Mouse (Mus musculus): ENCODE measurements around the gene Arl9. TPM values are rescaled to one million over a fixed set of nuclear protein-coding genes. Genes with fewer than 3 reads are reported as not detected.
"Not testable (repeated sequence)": the region's sequence is repeated elsewhere in the genome, so short reads cannot be mapped to it uniquely, and the experiment has no call there.

The Arl9 gene
- total RNA-seq, 1 experiment, result not detected

GRCm38 (mm10) chr5:76959587-76959986 is 44.3 kb upstream of the Arl9 start:
- in situ Hi-C loops (cut with MboI; ENCODE audit: low sequenced_read_pairs in 2 of 2, unreplicated experiment in 2 of 2), result no loop called here
- H3K4me1 ChIP-seq (ENCODE audit: control insufficient read depth in 2 of 2, insufficient read depth in 2 of 2, low read length in 2 of 2, poor library complexity in 1 of 2), result peaks cover 2 to 5% of the 10 kb centered on the region in 2 experiments; a peak in 2 of 4 replicates
- H3K36me3 ChIP-seq (ENCODE audit: control insufficient read depth, insufficient read depth, low read length, poor library complexity, severe bottlenecking), result peaks cover 66% of the 10 kb centered on the region
- no peak overlapping the region for H3K27ac ChIP-seq (ENCODE audit: insufficient read depth, low read depth, low read length, poor library complexity, severe bottlenecking)
- DNase-seq (ENCODE audit: low read depth, low spot score), result no peak
- no peak overlapping the region for H3K9ac ChIP-seq (ENCODE audit: insufficient read depth, low read depth, low read length, poor library complexity, severe bottlenecking)
- no peaks in the 10 kb centered on the region for H3K9me3 ChIP-seq (ENCODE audit: control insufficient read depth, insufficient read depth, low read depth, low read length)
- no peak overlapping the region for H3K4me3 ChIP-seq (ENCODE audit: insufficient read depth in 1 of 2, low read depth in 1 of 2, low read length in 2 of 2, poor library complexity in 1 of 2, severe bottlenecking in 1 of 2)
- no peak for TF ChIP-seq MAFK (IDR thresholded peaks at IDR 0.05; ENCODE audit: insufficient read depth, low read depth, low read length)
- TF ChIP-seq CHD2 (IDR thresholded peaks at IDR 0.05; ENCODE audit: low read depth, low read length), result no peak
- no peak for TF ChIP-seq ZC3H11A (IDR thresholded peaks at IDR 0.05; ENCODE audit: borderline replicate concordance, low read depth, low read length)
- no peak for TF ChIP-seq HCFC1 (IDR thresholded peaks at IDR 0.05; ENCODE audit: borderline replicate concordance, insufficient read depth, low read length)

- in situ Hi-C loops (cut with MboI; ENCODE audit: low sequenced_read_pairs in 2 of 2, unreplicated experiment in 2 of 2), result no loop called here
These were observed 41.3 kb upstream of the Arl9 start for GRCm38 (mm10) chr5:76962545-76962944.

GRCm38 (mm10) chr5:76964651-76965050 is 39.2 kb upstream of the Arl9 start:
- Histone ChIP-seq H3K4me3 (ENCODE audit: insufficient read depth in 1 of 2, low read depth in 1 of 2, low read length in 2 of 2, poor library complexity in 1 of 2, severe bottlenecking in 1 of 2) (no peak overlapping the region), H3K27ac (ENCODE audit: insufficient read depth, low read depth, low read length, poor library complexity, severe bottlenecking) (no peak overlapping the region), H3K4me1 (ENCODE audit: control insufficient read depth in 2 of 2, insufficient read depth in 2 of 2, low read length in 2 of 2, poor library complexity in 1 of 2) (no peaks in the 10 kb centered on the region), H3K36me3 (ENCODE audit: control insufficient read depth, insufficient read depth, low read length, poor library complexity, severe bottlenecking) (peaks cover 62% of the 10 kb centered on the region), H3K9me3 (ENCODE audit: control insufficient read depth, insufficient read depth, low read depth, low read length) (no peaks in the 10 kb centered on the region), H3K9ac (ENCODE audit: insufficient read depth, low read depth, low read length, poor library complexity, severe bottlenecking) (no peak overlapping the region)
- in situ Hi-C loops (cut with MboI; ENCODE audit: low sequenced_read_pairs in 2 of 2, unreplicated experiment in 2 of 2), result no loop called here
- TF ChIP-seq ZC3H11A (IDR thresholded peaks at IDR 0.05; ENCODE audit: borderline replicate concordance, low read depth, low read length) (no peak), MAFK (IDR thresholded peaks at IDR 0.05; ENCODE audit: insufficient read depth, low read depth, low read length) (no peak), ZNF384 (IDR thresholded peaks at IDR 0.05; ENCODE audit: low read depth, low read length) (no peak)
- DNase-seq (ENCODE audit: low read depth, low spot score), result no peak

More at GRCm38 (mm10) chr5:76962545-76962944, 41.3 kb upstream of the Arl9 start:
- DNase-seq (ENCODE audit: low read depth, low spot score), result no peak
- H3K4me3 ChIP-seq (ENCODE audit: insufficient read depth in 1 of 2, low read depth in 1 of 2, low read length in 2 of 2, poor library complexity in 1 of 2, severe bottlenecking in 1 of 2), result no peak overlapping the region
- H3K27ac ChIP-seq (ENCODE audit: insufficient read depth, low read depth, low read length, poor library complexity, severe bottlenecking), result no peak overlapping the region
- 0 out of 4 replicates have a peak, but pooled peaks cover 0 to 2% of the 10 kb centered on the region in 2 experiments for H3K4me1 ChIP-seq (ENCODE audit: control insufficient read depth in 2 of 2, insufficient read depth in 2 of 2, low read length in 2 of 2, poor library complexity in 1 of 2)
- TF ChIP-seq CHD2 (IDR thresholded peaks at IDR 0.05; ENCODE audit: low read depth, low read length) (no peak), ZNF384 (IDR thresholded peaks at IDR 0.05; ENCODE audit: low read depth, low read length) (no peak), HCFC1 (IDR thresholded peaks at IDR 0.05; ENCODE audit: borderline replicate concordance, insufficient read depth, low read length) (no peak), MAFK (IDR thresholded peaks at IDR 0.05; ENCODE audit: insufficient read depth, low read depth, low read length) (no peak), ZC3H11A (IDR thresholded peaks at IDR 0.05; ENCODE audit: borderline replicate concordance, low read depth, low read length) (no peak)
- H3K9me3 ChIP-seq (ENCODE audit: control insufficient read depth, insufficient read depth, low read depth, low read length), result no peaks in the 10 kb centered on the region
- peaks cover 64% of the 10 kb centered on the region for H3K36me3 ChIP-seq (ENCODE audit: control insufficient read depth, insufficient read depth, low read length, poor library complexity, severe bottlenecking)
- H3K9ac ChIP-seq (ENCODE audit: insufficient read depth, low read depth, low read length, poor library complexity, severe bottlenecking), result no peak overlapping the region

- H3K9ac ChIP-seq (ENCODE audit: insufficient read depth, low read depth, low read length, poor library complexity, severe bottlenecking), result no peak overlapping the region
- H3K27ac ChIP-seq (ENCODE audit: insufficient read depth, low read depth, low read length, poor library complexity, severe bottlenecking), result no peak overlapping the region
- H3K4me3 ChIP-seq (ENCODE audit: insufficient read depth in 1 of 2, low read depth in 1 of 2, low read length in 2 of 2, poor library complexity in 1 of 2, severe bottlenecking in 1 of 2), result no peak overlapping the region
- peaks cover 31% of the 10 kb centered on the region for H3K36me3 ChIP-seq (ENCODE audit: control insufficient read depth, insufficient read depth, low read length, poor library complexity, severe bottlenecking)
- TF ChIP-seq CHD2 (IDR thresholded peaks at IDR 0.05; ENCODE audit: low read depth, low read length) (no peak), HCFC1 (IDR thresholded peaks at IDR 0.05; ENCODE audit: borderline replicate concordance, insufficient read depth, low read length) (no peak), ZC3H11A (IDR thresholded peaks at IDR 0.05; ENCODE audit: borderline replicate concordance, low read depth, low read length) (no peak), MAFK (IDR thresholded peaks at IDR 0.05; ENCODE audit: insufficient read depth, low read depth, low read length) (no peak)
- in situ Hi-C loops (cut with MboI; ENCODE audit: low sequenced_read_pairs in 2 of 2, unreplicated experiment in 2 of 2), result no loop called here
- H3K4me1 ChIP-seq (ENCODE audit: control insufficient read depth in 2 of 2, insufficient read depth in 2 of 2, low read length in 2 of 2, poor library complexity in 1 of 2), result 0 out of 4 replicates have a peak, but pooled peaks cover 0 to 2% of the 10 kb centered on the region in 2 experiments
- H3K9me3 ChIP-seq (ENCODE audit: control insufficient read depth, insufficient read depth, low read depth, low read length), result no peaks in the 10 kb centered on the region
- no peak for DNase-seq (ENCODE audit: low read depth, low spot score)
These were observed 34.6 kb upstream of the Arl9 start for GRCm38 (mm10) chr5:76969250-76969649.

GRCm38 (mm10) chr5:76971115-76971514 is 32.7 kb upstream of the Arl9 start:
- peaks cover 20% of the 10 kb centered on the region for H3K36me3 ChIP-seq (ENCODE audit: control insufficient read depth, insufficient read depth, low read length, poor library complexity, severe bottlenecking)
- H3K9ac ChIP-seq (ENCODE audit: insufficient read depth, low read depth, low read length, poor library complexity, severe bottlenecking); H3K27ac ChIP-seq (ENCODE audit: insufficient read depth, low read depth, low read length, poor library complexity, severe bottlenecking); H3K9me3 ChIP-seq (ENCODE audit: control insufficient read depth, insufficient read depth, low read depth, low read length); H3K4me1 ChIP-seq (ENCODE audit: control insufficient read depth in 2 of 2, insufficient read depth in 2 of 2, low read length in 2 of 2, poor library complexity in 1 of 2); H3K4me3 ChIP-seq (ENCODE audit: insufficient read depth in 1 of 2, low read depth in 1 of 2, low read length in 2 of 2, poor library complexity in 1 of 2, severe bottlenecking in 1 of 2); in situ Hi-C loops (cut with MboI; ENCODE audit: low sequenced_read_pairs in 2 of 2, unreplicated experiment in 2 of 2); DNase-seq (ENCODE audit: low read depth, low spot score): not testable (repeated sequence)
